Mouse (Mus musculus) liver, embryonic 14.5 days (tissue): ENCODE measurements around the gene Pafah1b1. TPM values are rescaled to one million over a fixed set of nuclear protein-coding genes. Genes with fewer than 3 reads are reported as not detected.
A peak's percentile ranks its signal among the peaks of the same experiment; 100 is the strongest.

Experiments
- ATAC-seq: fragments of 200-750 bp; cut with Nextera tagmentation; 2 replicates; pipeline ENCODE4 v1.8.0; 2017; ENCODE audit warnings: moderate number of reproducible peaks, mild to moderate bottlenecking, moderate library complexity; ENCODE audit not compliant: insufficient read depth
- DNase-seq, 3 experiments: peaks; one replicate each; pipeline ENCODE4 v3.0.0-alpha.2; 2012 to 2013; ENCODE audit warnings: low read depth in 3 of 3, low spot score in 3 of 3
- H3K27ac ChIP-seq: fragments of 300-500 bp; sonication (generic); 2 replicates; pipeline ENCODE4 v1.5.1; 2014; ENCODE audit warnings: moderate library complexity, mild to moderate bottlenecking, control low read depth, inconsistent platforms
- H3K27me3 ChIP-seq: fragments of 300-500 bp; sonication (generic); 2 replicates; pipeline ENCODE4 v1.6.1; 2014; ENCODE audit warnings: mild to moderate bottlenecking, low read length, moderate library complexity; ENCODE audit not compliant: control insufficient read depth, insufficient read depth
- H3K36me3 ChIP-seq: fragments of 300-500 bp; sonication (generic); replicated peaks from 2 replicates; pipeline ENCODE4 v1.6.1; 2014; ENCODE audit warnings: low read depth; ENCODE audit not compliant: control insufficient read depth, insufficient read depth
- H3K4me1 ChIP-seq, 2 experiments: fragments of 200-500 bp in 1 of 2; fragments of 300-500 bp in 1 of 2; sonication (generic) in 1 of 2; replicated peaks; 2 replicates each; pipeline ENCODE4 v1.6.1; 2012 to 2014; ENCODE audit warnings: antibody characterized with exemption in 1 of 2, inconsistent platforms in 1 of 2, low read length in 1 of 2; ENCODE audit not compliant: control insufficient read depth in 2 of 2, insufficient read depth in 2 of 2
- H3K4me2 ChIP-seq: fragments of 300-500 bp; sonication (generic); 2 replicates; pipeline ENCODE4 v1.6.1; 2014; ENCODE audit warnings: low read depth, mild to moderate bottlenecking, control low read depth, moderate library complexity
- H3K4me3 ChIP-seq, 2 experiments: fragments of 200-500 bp in 1 of 2; fragments of 300-500 bp in 1 of 2; sonication (generic) in 1 of 2; 2 replicates each; pipeline ENCODE4 v1.5.1; 2012 to 2014; ENCODE audit warnings: low read depth in 2 of 2, low read length in 2 of 2, mild to moderate bottlenecking in 2 of 2, control low read depth in 1 of 2, inconsistent platforms in 1 of 2, moderate library complexity in 1 of 2; ENCODE audit not compliant: insufficient read depth in 1 of 2
- H3K9ac ChIP-seq: fragments of 300-500 bp; sonication (generic); replicated peaks from 2 replicates; pipeline ENCODE4 v1.6.1; 2014; ENCODE audit warnings: mild to moderate bottlenecking, control low read depth, moderate library complexity
- H3K9me3 ChIP-seq: fragments of 300-500 bp; sonication (generic); 2 replicates; pipeline ENCODE4 v1.6.1; 2016; ENCODE audit warnings: low read length, mixed read lengths; ENCODE audit not compliant: control insufficient read depth
- CTCF ChIP-seq: IDR thresholded peaks from 2 replicates; pipeline ENCODE4 v1.5.1; 2016; ENCODE audit warnings: antibody characterized with exemption, low read depth, control low read depth
- EP300 ChIP-seq: IDR thresholded peaks from 2 replicates; pipeline ENCODE4 v1.6.1; 2016; ENCODE audit warnings: antibody characterized with exemption, low read depth
- WGBS: fragments of 180-500 bp; shearing (Covaris S2); extraction: QIAGEN DNeasy Blood & Tissue Kit; methylation state at CpG from one replicate; pipeline ENCODE4 v1.1.7; 2014; ENCODE audit not compliant: insufficient replicate concordance; 5-methylcytosine and 5-hydroxymethylcytosine counted together
- polyA plus RNA-seq, 2 experiments: library from polyadenylated mRNA; depleted of rRNA in 1 of 2; stranded (reverse) in 1 of 2; unstranded in 1 of 2; fragments of >200 nt; fragmentation: Nextera tagmentation in 1 of 2; extraction: Ambion mirVana in 1 of 2; gene quantifications; 2 replicates each; pipeline versions ENCODE4 v1.2.1 to v1.2.3; 2012 to 2014

Pafah1b1 gene
- polyA plus RNA-seq, 2 experiments = 18.2 to 42.1 TPM

DNA sequence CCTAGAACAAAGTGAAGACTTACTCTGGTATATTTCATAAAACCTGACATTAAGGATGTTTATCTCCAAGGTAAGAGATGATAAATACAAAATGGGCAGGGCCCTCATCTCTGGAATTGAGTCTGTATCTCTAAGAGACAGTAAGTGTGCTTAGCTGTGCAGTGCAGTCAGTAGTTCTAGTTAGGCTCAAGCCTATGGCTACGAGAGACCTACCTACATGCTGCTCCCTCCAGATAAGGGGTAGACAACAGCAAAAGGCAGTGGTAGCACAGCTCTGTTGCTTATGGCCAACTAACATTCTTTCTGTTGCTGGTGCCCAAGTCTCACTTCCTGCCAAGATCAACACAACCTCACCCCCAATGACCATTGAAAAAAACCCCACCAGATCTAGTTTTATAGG, 50.9 kb downstream of the Pafah1b1 start:
- WGBS = 4% methylated on average over 1 of the region's 1 CpGs
- H3K36me3 ChIP-seq = peaks cover 51% of the 10 kb centered on the region
- ATAC-seq = peak; percentile 94

DNA sequence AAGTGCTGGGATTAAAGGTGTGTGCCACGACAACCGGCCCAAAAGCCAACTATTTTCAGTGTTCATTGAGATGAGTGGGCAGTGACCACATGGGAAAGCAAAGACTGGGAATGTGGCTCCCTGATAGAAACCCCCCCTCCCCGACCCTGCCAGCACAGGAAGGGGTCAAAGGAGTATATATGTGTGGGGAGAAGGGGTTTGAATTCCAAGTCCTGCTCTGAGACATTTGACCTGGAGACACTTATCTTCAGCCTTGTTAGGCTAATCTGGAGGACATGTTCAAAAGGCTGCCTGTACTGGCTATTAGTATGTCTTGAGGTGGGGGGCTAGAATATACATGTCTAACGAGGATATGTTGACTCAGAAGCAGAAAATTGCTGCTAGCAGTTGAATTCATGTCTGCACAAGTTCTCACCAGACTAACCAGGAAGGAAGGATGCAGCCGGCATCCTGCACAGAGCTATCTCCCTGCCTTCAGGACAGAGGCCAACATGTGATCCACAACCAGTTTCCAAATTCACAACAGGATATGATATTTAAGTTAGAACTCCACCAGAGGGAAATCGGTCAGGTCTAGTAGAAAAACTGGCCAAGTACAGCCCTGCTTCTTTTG, 51.5 kb downstream of the Pafah1b1 start:
- DNase-seq (no peak), ATAC-seq (peak; percentile 22)
- H3K4me3 ChIP-seq = no peak overlapping the region
- WGBS = 51% methylated on average over 6 of the region's 6 CpGs
- H3K4me2 ChIP-seq = peak overlapping the region; percentile 31
- no peak overlapping the region; the same call in 1 of the 2 replicates for H3K9ac ChIP-seq
- peaks cover 46% of the 10 kb centered on the region for H3K36me3 ChIP-seq
- no peaks in the 10 kb centered on the region for H3K27me3 ChIP-seq
- peak overlapping the region; percentile 29 for H3K27ac ChIP-seq
- H3K4me1 ChIP-seq = peaks cover 19 to 22% of the 10 kb centered on the region in 2 experiments
- no peak for TF ChIP-seq EP300
- TF ChIP-seq CTCF = no peak
- H3K9me3 ChIP-seq = no peaks in the 10 kb centered on the region

More for the DNA sequence above, 50.9 kb downstream of the Pafah1b1 start:
- H3K9me3 ChIP-seq = no peaks in the 10 kb centered on the region
- H3K9ac ChIP-seq = no peak overlapping the region; the same call in 1 of the 2 replicates
- peak overlapping the region; percentile 29 for H3K27ac ChIP-seq
- TF ChIP-seq CTCF = no peak
- TF ChIP-seq EP300 = peak; percentile 80
- H3K27me3 ChIP-seq = no peaks in the 10 kb centered on the region
- peak; percentile 51 to 60 (median 52) for DNase-seq
- H3K4me2 ChIP-seq = peak overlapping the region; percentile 31
- peaks cover 19 to 22% of the 10 kb centered on the region in 2 experiments for H3K4me1 ChIP-seq
- H3K4me3 ChIP-seq = no peak overlapping the region

DNA sequence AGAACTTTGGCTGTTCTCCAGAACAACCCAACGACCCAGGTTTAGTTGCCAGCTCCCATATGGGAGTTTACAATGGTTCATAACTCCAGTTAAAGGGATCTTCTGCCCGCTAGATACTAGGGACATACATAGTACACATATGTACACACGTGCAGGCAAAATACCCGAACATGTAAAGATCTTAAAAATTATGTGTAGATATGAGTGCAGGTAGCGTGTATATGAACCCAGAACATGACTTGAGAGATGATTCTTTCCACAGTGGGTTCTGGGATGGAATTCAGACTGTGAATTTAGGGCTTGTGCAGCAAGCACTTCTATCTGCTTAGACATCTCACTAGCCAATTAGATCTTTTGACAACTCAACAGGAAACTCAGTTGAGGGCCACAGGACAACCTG, 52.6 kb downstream of the Pafah1b1 start:
- Histone ChIP-seq H3K9me3 (no peaks in the 10 kb centered on the region), H3K4me2 (no peak overlapping the region), H3K27me3 (no peaks in the 10 kb centered on the region), H3K9ac (no peak overlapping the region), H3K4me3 (no peak overlapping the region), H3K4me1 (peaks cover 19 to 22% of the 10 kb centered on the region in 2 experiments), H3K36me3 (peaks cover 47% of the 10 kb centered on the region), H3K27ac (no peak overlapping the region)
- DNase-seq (no peak), ATAC-seq (no peak)
- TF ChIP-seq CTCF = no peak
- TF ChIP-seq EP300 = no peak
- WGBS = 85% methylated on average over 5 of the region's 5 CpGs

DNA sequence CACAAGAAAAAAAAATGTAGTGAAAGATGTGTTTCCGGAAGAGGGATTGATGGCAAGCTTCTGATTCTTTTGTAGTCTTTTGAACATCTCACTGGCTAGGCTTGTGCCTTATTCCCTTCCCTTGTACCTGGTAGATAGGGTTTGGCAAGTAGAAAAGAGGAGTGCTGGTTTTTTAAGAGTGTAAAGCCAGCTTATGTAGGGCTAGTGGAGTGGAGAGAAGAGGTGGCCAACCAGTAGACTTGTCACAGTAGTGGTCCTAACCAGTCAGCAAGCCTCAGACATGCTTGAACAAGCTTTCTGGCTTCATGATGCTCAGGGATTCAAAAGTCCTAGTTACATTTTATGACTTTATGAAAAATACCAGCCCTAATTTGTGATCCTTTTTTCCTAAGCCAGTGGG, 53.5 kb downstream of the Pafah1b1 start:
- Histone ChIP-seq H3K4me2 (no peak overlapping the region), H3K36me3 (peaks cover 45% of the 10 kb centered on the region), H3K4me3 (no peak overlapping the region), H3K27ac (no peak overlapping the region), H3K27me3 (no peaks in the 10 kb centered on the region), H3K9ac (no peak overlapping the region), H3K9me3 (no peaks in the 10 kb centered on the region), H3K4me1 (peaks cover 19 to 22% of the 10 kb centered on the region in 2 experiments)
- TF ChIP-seq CTCF (no peak), EP300 (no peak)
- WGBS = 74% methylated on average over 1 of the region's 1 CpGs
- ATAC-seq (no peak), DNase-seq (no peak)

DNA sequence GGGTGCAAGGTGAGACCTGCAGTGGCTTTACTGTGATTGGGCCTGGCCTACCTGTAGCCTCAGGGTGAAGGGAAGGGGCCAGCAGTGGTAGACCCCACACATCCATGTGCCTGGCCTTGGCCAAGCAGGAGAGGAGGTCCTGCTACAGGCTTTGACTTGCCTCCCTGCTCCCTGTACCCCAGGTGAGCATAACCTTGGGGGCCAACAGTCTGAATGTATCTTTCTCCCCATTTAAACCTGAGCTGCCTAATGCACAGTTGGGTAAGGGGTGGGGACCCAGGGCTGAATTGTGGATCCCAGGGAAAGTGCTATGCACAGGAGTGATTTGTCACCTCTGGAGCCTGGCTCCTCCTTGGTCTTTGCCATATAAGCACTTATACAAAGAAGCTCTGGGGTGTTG, 54.3 kb downstream of the Pafah1b1 start:
- DNase-seq = no peak
- Histone ChIP-seq H3K27ac (no peak overlapping the region), H3K27me3 (no peaks in the 10 kb centered on the region), H3K9me3 (no peaks in the 10 kb centered on the region), H3K4me2 (no peak overlapping the region), H3K9ac (no peak overlapping the region), H3K4me3 (no peak overlapping the region), H3K4me1 (peaks cover 19 to 21% of the 10 kb centered on the region in 2 experiments), H3K36me3 (peaks cover 43% of the 10 kb centered on the region)
- TF ChIP-seq EP300 = no peak
- no peak for TF ChIP-seq CTCF
- no peak for ATAC-seq
